Mouse (Mus musculus) cerebellum, adult 2 months (tissue): ENCODE data around the gene Baz1a.

Source experiments
- CTCF ChIP-seq: fragments of 200-500 bp; IDR thresholded peaks from 2 replicates; pipeline ENCODE4 v1.5.1; 2011; ENCODE audit warnings: low read depth, mild to moderate bottlenecking, control low read depth, low read length, moderate library complexity, borderline replicate concordance; ENCODE audit not compliant: insufficient read depth
- POLR2A ChIP-seq: fragments of 200-500 bp; IDR thresholded peaks from 2 replicates; pipeline ENCODE4 v1.6.1; 2011; ENCODE audit warnings: low read length, control low read depth, borderline replicate concordance; ENCODE audit not compliant: insufficient read depth

DNA sequence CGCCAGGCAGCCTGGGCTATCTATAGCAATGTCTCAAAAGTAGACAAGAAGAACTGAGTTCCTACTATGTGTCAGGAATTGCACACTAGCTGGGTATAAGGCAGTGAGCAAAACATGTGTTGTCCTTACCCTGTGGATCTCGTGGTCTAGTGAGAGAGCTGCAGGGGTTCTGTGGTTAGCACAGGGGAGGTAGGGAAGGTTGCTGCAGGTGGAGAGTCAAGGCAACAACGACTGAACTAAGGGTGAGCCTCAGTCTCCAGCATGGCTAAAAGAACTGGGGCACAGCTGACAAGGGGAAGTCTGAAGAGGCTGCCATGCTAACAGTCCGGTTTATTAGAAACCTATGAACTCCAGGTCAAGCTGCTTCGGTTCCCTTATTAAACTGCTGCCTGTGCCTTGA lies 134.9 kb downstream of the Baz1a start:
- TF ChIP-seq POLR2A (no peak), CTCF (no peak)
